Mouse (Mus musculus) megakaryocyte, embryonic 14.5 days (primary cell): ENCODE measurements around the gene Ryk. TPM values are rescaled to one million over a fixed set of nuclear protein-coding genes. Genes with fewer than 3 reads are reported as not detected.

ENCODE experiments used
- H3K27me3 ChIP-seq: replicated peaks from 2 replicates; pipeline ENCODE3; 2012; ENCODE audit warnings: inconsistent platforms
- H3K36me3 ChIP-seq: replicated peaks from 2 replicates; pipeline ENCODE3; 2012; ENCODE audit warnings: low read length, inconsistent platforms, mixed read lengths
- H3K4me1 ChIP-seq: 2 replicates; pipeline ENCODE4 v1.6.1; 2012; ENCODE audit warnings: inconsistent platforms
- H3K4me3 ChIP-seq: replicated peaks from 2 replicates; pipeline ENCODE3; 2012; ENCODE audit warnings: moderate library complexity, mild to moderate bottlenecking, inconsistent platforms
- H3K9me3 ChIP-seq: 2 replicates; pipeline ENCODE4 v1.6.1; 2012; ENCODE audit warnings: inconsistent platforms
- FLI1 ChIP-seq: IDR thresholded peaks from 2 replicates; pipeline ENCODE4 v1.6.1; 2012; ENCODE audit warnings: low read length, inconsistent platforms, mixed read lengths
- GATA1 ChIP-seq: IDR thresholded peaks from 3 replicates; pipeline ENCODE4 v1.6.1; 2012; ENCODE audit warnings: mixed read lengths, low read length, inconsistent platforms, borderline replicate concordance
- polyA plus RNA-seq: library from polyadenylated mRNA; stranded (reverse); fragments of >175 nt; gene quantifications from 2 replicates; pipeline ENCODE4 v1.2.3, GENCODE M21; 2012; ENCODE audit warnings: low replicate concordance; ENCODE audit not compliant: insufficient read depth

Ryk gene
- polyA plus RNA-seq, 1 experiment: 2.4 TPM

- Histone ChIP-seq H3K9me3 (no peaks in the 10 kb centered on the region), H3K4me3 (no peak overlapping the region), H3K36me3 (no peaks in the 10 kb centered on the region), H3K27me3 (peaks cover 6% of the 10 kb centered on the region), H3K4me1 (no peaks in the 10 kb centered on the region)
- TF ChIP-seq FLI1 (no peak), GATA1 (no peak)
Measured at GRCm38 (mm10) chr9:102933925-102934721, 99.4 kb downstream of the Ryk start.

DNA sequence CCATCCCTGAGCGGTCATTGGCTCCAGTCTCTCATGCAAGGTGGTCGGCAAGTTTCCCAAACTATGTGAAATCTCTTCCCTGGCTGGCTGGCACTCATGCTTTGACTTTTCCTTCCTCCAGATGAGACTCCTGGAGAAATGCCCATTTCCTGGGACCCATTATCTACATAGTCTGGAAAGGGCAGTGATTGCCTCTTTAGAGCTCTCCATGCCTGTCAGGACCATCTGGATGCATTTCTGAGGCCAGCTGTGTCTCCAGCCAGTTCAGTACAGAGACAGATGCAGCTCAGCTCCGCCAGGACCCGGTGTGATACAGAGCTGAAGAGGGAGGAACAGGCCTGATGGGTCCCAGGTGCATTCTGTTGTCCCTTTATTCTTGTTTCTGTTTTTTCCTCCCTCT, 107.5 kb downstream of the Ryk start:
- H3K27me3 ChIP-seq: peaks cover 3% of the 10 kb centered on the region
- H3K36me3 ChIP-seq: no peaks in the 10 kb centered on the region
- H3K4me3 ChIP-seq: no peak overlapping the region
- H3K4me1 ChIP-seq: no peaks in the 10 kb centered on the region
- H3K9me3 ChIP-seq: peaks cover 18% of the 10 kb centered on the region
- TF ChIP-seq FLI1 (no peak), GATA1 (no peak)

GRCm38 (mm10) chr9:102944891-102945290, 110.2 kb downstream of the Ryk start:
- Histone ChIP-seq H3K36me3 (no peaks in the 10 kb centered on the region), H3K9me3 (peaks cover 18% of the 10 kb centered on the region), H3K27me3 (no peaks in the 10 kb centered on the region), H3K4me3 (no peak overlapping the region), H3K4me1 (no peaks in the 10 kb centered on the region)
- no peak for TF ChIP-seq FLI1
- no peak for TF ChIP-seq GATA1

DNA sequence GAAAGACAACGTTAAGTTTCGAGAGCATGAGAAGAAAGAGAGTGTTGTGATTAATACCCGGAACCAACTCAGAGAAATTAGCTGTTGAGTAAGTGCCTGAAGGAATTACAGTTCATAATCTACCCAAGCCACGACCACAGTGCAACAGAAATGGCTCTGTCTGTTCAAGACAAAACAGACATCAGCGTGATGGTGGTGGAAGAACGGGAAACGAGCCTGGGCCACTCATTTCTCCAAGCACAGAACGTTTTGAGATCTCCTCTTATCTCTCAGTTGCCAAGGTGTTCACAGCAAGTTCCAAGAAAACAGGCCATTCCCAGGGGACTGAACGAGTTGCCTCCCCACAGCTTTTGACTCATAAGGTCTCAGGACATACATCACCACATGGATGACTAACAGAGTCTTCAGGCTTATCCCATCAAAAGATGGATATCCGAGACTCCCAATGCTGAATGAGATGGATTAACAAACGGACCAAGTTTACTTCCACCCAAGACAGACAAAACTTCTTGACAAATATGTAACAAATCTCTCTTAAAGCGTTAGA, 111.8 kb downstream of the Ryk start:
- TF ChIP-seq GATA1 (no peak), FLI1 (no peak)
- peaks cover 20% of the 10 kb centered on the region for H3K9me3 ChIP-seq
- no peak overlapping the region for H3K4me3 ChIP-seq
- no peaks in the 10 kb centered on the region for H3K36me3 ChIP-seq
- no peaks in the 10 kb centered on the region for H3K4me1 ChIP-seq
- H3K27me3 ChIP-seq: no peaks in the 10 kb centered on the region

DNA sequence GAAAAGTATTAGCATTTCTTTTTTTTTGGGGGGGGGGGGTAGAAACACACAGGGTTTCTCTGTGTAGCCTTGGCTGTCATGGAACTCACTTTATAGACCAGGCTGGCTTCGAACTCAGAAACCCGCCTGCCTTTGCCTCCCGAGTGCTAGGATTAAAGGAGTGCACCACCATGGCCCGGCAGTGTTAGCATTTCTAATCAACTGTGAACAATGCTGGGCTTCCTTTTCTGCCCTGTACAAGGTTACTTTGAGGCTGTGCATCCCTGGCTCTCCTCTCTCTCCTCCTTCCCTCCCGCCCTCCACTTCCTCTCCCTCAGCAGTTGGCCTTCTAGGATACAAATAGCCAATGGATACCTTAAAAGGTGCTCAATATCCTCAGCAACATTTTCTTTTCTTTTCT, 114.0 kb downstream of the Ryk start:
- Histone ChIP-seq H3K36me3 (no peaks in the 10 kb centered on the region), H3K4me1 (no peaks in the 10 kb centered on the region), H3K4me3 (no peak overlapping the region), H3K9me3 (peaks cover 6% of the 10 kb centered on the region), H3K27me3 (no peaks in the 10 kb centered on the region)
- TF ChIP-seq FLI1 (no peak), GATA1 (no peak)

GRCm38 (mm10) chr9:102951091-102951994, 116.6 kb downstream of the Ryk start:
- H3K4me3 ChIP-seq: no peak overlapping the region
- TF ChIP-seq GATA1 (no peak), FLI1 (no peak)
- H3K9me3 ChIP-seq: peaks cover 3% of the 10 kb centered on the region; the same call in 1 of the 2 replicates
- H3K27me3 ChIP-seq: peaks cover 2% of the 10 kb centered on the region
- no peaks in the 10 kb centered on the region for H3K36me3 ChIP-seq
- no peaks in the 10 kb centered on the region for H3K4me1 ChIP-seq

GRCm38 (mm10) chr9:102955866-102956265, 121.1 kb downstream of the Ryk start:
- no peaks in the 10 kb centered on the region for H3K4me1 ChIP-seq
- H3K27me3 ChIP-seq: peaks cover 2% of the 10 kb centered on the region
- TF ChIP-seq FLI1: no peak
- TF ChIP-seq GATA1: no peak
- no peaks in the 10 kb centered on the region for H3K36me3 ChIP-seq
- H3K4me3 ChIP-seq: no peak overlapping the region
- peaks cover 3% of the 10 kb centered on the region; the same call in 1 of the 2 replicates for H3K9me3 ChIP-seq

Other genes starting within 250 kb of the Ryk start
- gene Anapc13, start 208.6 kb upstream of the Ryk start, polyA plus RNA-seq: 17.1 and 27.3 TPM in 2 replicates
- gene Cep63, start 208.4 kb upstream of the Ryk start, polyA plus RNA-seq: 16.3 and 47.6 TPM in 2 replicates
- 17.8 and 18.5 TPM in 2 replicates for gene Amotl2, start 118.2 kb upstream of the Ryk start, polyA plus RNA-seq
- gene Slco2a1, start 153.8 kb downstream of the Ryk start, polyA plus RNA-seq: not detected in 2 replicates